Mouse (Mus musculus): ENCODE measurements at regions not wholly inside any gene's neighbourhood (a gene's known extent, or its start where the extent isn't known, plus 50 kb on each side); places are given as distances from the start of the nearest gene placed in this dataset.

DNA sequence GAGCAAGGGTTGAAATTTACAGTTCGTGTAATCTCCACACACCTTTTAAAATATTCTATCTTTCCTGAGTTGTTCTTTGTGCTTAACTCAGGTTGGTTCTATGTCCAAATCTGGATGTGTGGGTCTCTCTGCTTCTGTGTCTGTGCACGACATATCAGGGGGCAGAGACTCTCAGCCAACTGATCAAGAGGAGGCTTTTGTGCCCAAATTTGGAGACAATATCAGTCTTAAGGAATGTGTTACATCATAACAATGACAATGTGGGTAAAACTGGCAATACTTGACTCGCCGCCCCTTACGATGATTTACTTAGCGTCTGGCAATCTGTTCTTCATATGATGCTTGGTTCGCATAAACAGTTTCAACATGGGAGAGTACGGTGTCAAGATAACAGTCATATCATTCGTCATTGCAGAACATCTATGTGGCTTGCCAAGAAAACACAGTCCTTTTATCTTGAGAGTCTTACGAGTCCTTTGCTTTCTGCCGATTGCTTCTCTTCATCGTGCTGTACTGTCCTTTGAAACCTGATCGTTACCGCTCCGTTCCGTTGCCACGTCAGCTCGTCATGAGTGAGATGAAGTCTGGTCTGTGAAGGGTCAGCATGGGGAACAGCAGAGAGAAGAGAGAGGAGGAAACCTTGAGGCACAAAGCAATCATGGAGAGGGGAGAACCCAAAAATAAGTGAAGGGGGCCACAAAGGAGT, 2212.9 kb upstream of the Gm7489 start:
- no peak for TF ChIP-seq POLR2A (IDR thresholded peaks at IDR 0.05; ENCODE audit: insufficient read depth, low read length)
- no peak for TF ChIP-seq CTCF (IDR thresholded peaks at IDR 0.05; ENCODE audit: low read depth, low read length)

All from ES-Bruce4 (cell line).